Mouse (Mus musculus) liver, embryonic 14.5 days (tissue): Measurements from ENCODE around the gene Nisch.

Experiments used
- CTCF ChIP-seq: IDR thresholded peaks from 2 replicates; pipeline ENCODE4 v1.5.1; 2016; ENCODE audit warnings: antibody characterized with exemption, low read depth, control low read depth
- EP300 ChIP-seq: IDR thresholded peaks from 2 replicates; pipeline ENCODE4 v1.6.1; 2016; ENCODE audit warnings: antibody characterized with exemption, low read depth

DNA sequence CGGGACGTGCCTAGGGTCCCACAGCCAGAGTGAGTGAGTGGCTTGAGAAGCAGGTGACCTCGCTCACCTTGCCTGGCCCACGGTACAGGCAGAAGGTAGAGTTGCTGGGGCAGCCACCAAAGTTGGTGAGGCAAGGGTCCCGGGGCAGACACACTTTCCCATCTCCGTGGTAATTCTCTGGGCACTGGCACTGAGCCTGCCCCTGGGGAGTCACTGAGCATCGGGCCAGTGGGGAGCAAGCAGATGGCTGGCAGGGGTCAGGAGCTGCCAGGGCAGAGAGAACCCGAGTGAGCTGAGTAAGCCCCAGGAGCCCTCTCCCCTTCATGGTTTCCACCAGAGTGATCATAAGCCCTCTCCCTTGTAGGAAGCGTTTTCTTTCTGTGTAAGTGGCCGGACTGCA, 55.1 kb downstream of the Nisch start:
- no peak for TF ChIP-seq CTCF
- no peak for TF ChIP-seq EP300
